Comparison of ENCODE assay signal across 12 mouse cellular contexts in genomic region chr5:118673859-118674258, GRCm38 (mm10).
DNase-seq lines count a peak whose midpoint lies in the region; ATAC-seq and TF ChIP-seq lines count a peak whose summit lies in the region.
"Had no signal": no experiment of that assay in that cellular context is flagged by ENCODE, and none has a peak within 500 bp of the region (broad histone marks: within the 10 kb centered on the region; RNA-seq: fewer than 3 reads in every experiment).

No protein-coding gene starts in this region.

- H3K27ac ChIP-seq in left cerebral cortex, adult 2 months = peak overlapping the region; percentile 1; the same call in 1 of the 2 replicates
- H3K27ac ChIP-seq in forebrain, embryonic 11.5 days (ENCODE audit: low read depth, low read length) = no peak overlapping the region
- H3K27ac ChIP-seq in hindbrain, postnatal 0 days = no peak overlapping the region
- H3K27ac ChIP-seq: limb, embryonic 10.5 days had no signal

- peaks cover 29% of the 10 kb centered on the region for H3K4me1 ChIP-seq in forebrain, embryonic 11.5 days (replicated peaks; ENCODE audit: control insufficient read depth, insufficient read depth, low read length)
- peaks cover 23% of the 10 kb centered on the region for H3K4me1 ChIP-seq in hindbrain, postnatal 0 days (ENCODE audit: insufficient read depth, low read length)

- no peak for DNase-seq in left cerebral cortex, adult 2 months (ENCODE audit: extremely low spot score in 1 of 2, low spot score in 2 of 2)
- DNase-seq in left cerebral cortex, adult 11 months (ENCODE audit: low spot score) = no peak
- DNase-seq in brain, embryonic 14.5 days (ENCODE audit: low read depth) = peak; percentile 81
- peak; percentile 45 for DNase-seq in forebrain, embryonic 11.5 days (ENCODE audit: low spot score)
- peak; percentile 23 for DNase-seq in hindbrain, postnatal 0 days (ENCODE audit: low spot score)
- no peak for DNase-seq in layer of hippocampus, adult 8-10 months (ENCODE audit: low spot score in 2 of 2)
- DNase-seq in c-Kit-positive CD71-positive TER-119-positive erythroid progenitor cells, embryonic 14.5 days (ENCODE audit: low spot score) = no peak
- DNase-seq in thymus, postnatal 25 days = no peak
- DNase-seq: adrenal gland, adult 8-10 months had no signal

- WGBS in forebrain, embryonic 11.5 days = 16% methylated on average over 5 of the region's 5 CpGs
- WGBS in hindbrain, postnatal 0 days = 35% methylated on average over 5 of the region's 5 CpGs

- H3K27me3 ChIP-seq in forebrain, embryonic 11.5 days (ENCODE audit: control insufficient read depth, insufficient read depth, low read length) = no peaks in the 10 kb centered on the region
- H3K27me3 ChIP-seq in hindbrain, postnatal 0 days (ENCODE audit: insufficient read depth, low read length) = no peaks in the 10 kb centered on the region
- H3K27me3 ChIP-seq: CH12.LX had no signal

- no peak overlapping the region for H3K9ac ChIP-seq in forebrain, embryonic 11.5 days (ENCODE audit: low read length)
- no peak overlapping the region for H3K9ac ChIP-seq in hindbrain, postnatal 0 days (replicated peaks; ENCODE audit: low read length)

- H3K36me3 ChIP-seq in forebrain, embryonic 11.5 days (ENCODE audit: control insufficient read depth, insufficient read depth, low read length) = no peaks in the 10 kb centered on the region
- H3K36me3 ChIP-seq in hindbrain, postnatal 0 days (ENCODE audit: insufficient read depth, low read length) = no peaks in the 10 kb centered on the region

- no peak for TF ChIP-seq CTCF in left cerebral cortex, adult 2 months (IDR thresholded peaks at IDR 0.05)
- no peak for TF ChIP-seq CTCF in brain, embryonic 14.5 days (IDR thresholded peaks at IDR 0.05; ENCODE audit: borderline replicate concordance, extremely low read depth, insufficient read depth, insufficient read length)
- TF ChIP-seq CTCF in hindbrain, postnatal 0 days (IDR thresholded peaks at IDR 0.05; ENCODE audit: low read depth) = no peak

- ATAC-seq in forebrain, embryonic 11.5 days (replicated peaks; ENCODE audit: low FRiP score) = peak; percentile 58
- no peak for ATAC-seq in hindbrain, postnatal 0 days
- ATAC-seq: inflammation-experienced regulatory T-cells, adult 6 months had no signal

- intact Hi-C loops in left cerebral cortex, adult 2 months (cut with DNase I) = no loop called here

- H3K4me2 ChIP-seq in forebrain, embryonic 11.5 days (ENCODE audit: low read depth, low read length, severe bottlenecking) = peak overlapping the region; percentile 22; the same call in 1 of the 2 replicates
- H3K4me2 ChIP-seq in hindbrain, postnatal 0 days (ENCODE audit: low read depth, low read length) = no peak overlapping the region

- no peak for TF ChIP-seq POLR2A in brain, embryonic 14.5 days (IDR thresholded peaks at IDR 0.05; ENCODE audit: borderline replicate concordance, extremely low read depth, insufficient read depth, insufficient read length, poor library complexity, severe bottlenecking)

- H3K9me3 ChIP-seq in forebrain, embryonic 11.5 days (ENCODE audit: control insufficient read depth, low read length) = no peaks in the 10 kb centered on the region
- H3K9me3 ChIP-seq in hindbrain, postnatal 0 days (ENCODE audit: low read length) = no peaks in the 10 kb centered on the region
- H3K9me3 ChIP-seq: limb, embryonic 10.5 days had no signal

- H3K4me3 ChIP-seq in left cerebral cortex, adult 2 months = no peak overlapping the region
- H3K4me3 ChIP-seq in forebrain, embryonic 11.5 days (ENCODE audit: low read depth, low read length) = no peak overlapping the region
- H3K4me3 ChIP-seq in hindbrain, postnatal 0 days (ENCODE audit: low read length) = no peak overlapping the region
- H3K4me3 ChIP-seq: limb, embryonic 10.5 days had no signal

Comparison
In these comparisons a context has a peak if more than half of its experiments do, and no peak if none do; other contexts are left out.
1. DNase-seq: peak in brain, embryonic 14.5 days (single experiment), forebrain, embryonic 11.5 days (single experiment) and hindbrain, postnatal 0 days (single experiment); none in left cerebral cortex, adult 2 months (0 of 2), left cerebral cortex, adult 11 months (single experiment), layer of hippocampus, adult 8-10 months (0 of 2), c-Kit-positive CD71-positive TER-119-positive erythroid progenitor cells, embryonic 14.5 days (single experiment) and thymus, postnatal 25 days (single experiment).